Mouse (Mus musculus) gastrocnemius, adult 8-10 months (tissue): ENCODE results near the gene Gch1. TPM values are rescaled to one million over a fixed set of nuclear protein-coding genes. Genes with fewer than 3 reads are reported as not detected.
"Not testable (repeated sequence)": the region's sequence is repeated elsewhere in the genome, so short reads cannot be mapped to it uniquely, and the experiment has no call there.

Experiments used
- DNase-seq, 2 experiments: peaks; one replicate each; pipeline ENCODE4 v3.0.0; 2022; ENCODE audit warnings: low spot score in 2 of 2
- total RNA-seq, 4 experiments: library from RNA; stranded (reverse); gene quantifications; 2 replicates each; pipeline ENCODE4 v1.2.4; 2022

Gch1 gene
- total RNA-seq, 4 experiments from 2014 or later = 1.7 to 2.6 (median 2.4) TPM

- no peak for DNase-seq
These were observed 23.5 kb downstream of the Gch1 start for GRCm38 (mm10) chr14:47165741-47166140.

GRCm38 (mm10) chr14:47165117-47165516, 24.1 kb downstream of the Gch1 start:
- no peak for DNase-seq

GRCm38 (mm10) chr14:47161921-47162427, 27.2 kb downstream of the Gch1 start:
- DNase-seq = no peak

GRCm38 (mm10) chr14:47160051-47160640, 29.1 kb downstream of the Gch1 start:
- no peak for DNase-seq

DNA sequence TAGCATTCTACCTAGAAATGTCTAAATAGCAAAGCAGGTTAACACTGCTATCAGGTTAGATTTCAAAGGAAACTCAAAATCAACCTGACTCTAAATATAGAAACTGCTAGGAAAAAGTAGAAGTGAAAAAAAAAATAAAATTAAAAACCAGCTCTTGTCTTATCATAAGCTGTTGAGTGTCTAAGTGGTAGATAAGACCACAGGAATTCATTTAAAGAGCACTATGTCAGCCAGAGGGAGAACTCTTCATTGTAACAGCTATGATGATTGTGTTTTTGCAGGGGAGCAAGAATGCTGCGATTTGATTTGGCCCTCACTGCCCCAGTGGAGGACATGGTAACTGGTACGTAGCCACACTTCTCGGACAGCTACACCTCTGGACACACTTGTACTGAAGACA, 34.9 kb downstream of the Gch1 start:
- no peak for DNase-seq

DNA sequence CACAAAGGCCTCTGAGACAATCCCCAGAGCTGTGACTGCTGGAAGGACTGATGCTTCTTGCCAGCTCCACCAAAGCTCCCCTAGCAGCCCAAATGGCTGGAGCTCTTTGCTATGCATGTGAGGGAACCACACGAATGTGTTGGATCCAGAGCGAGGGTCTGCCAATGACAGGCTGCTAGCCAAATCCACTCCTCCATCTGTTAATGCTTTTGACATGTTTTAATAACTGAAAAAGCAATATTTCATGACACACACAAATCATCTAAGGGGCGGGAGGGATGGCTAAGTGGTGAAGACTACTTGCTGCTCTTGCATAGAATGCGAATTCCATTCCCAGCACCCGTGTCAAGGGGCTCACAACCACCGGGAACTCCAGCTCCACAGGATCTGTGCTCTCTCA, 37.9 kb downstream of the Gch1 start:
- no peak for DNase-seq

DNA sequence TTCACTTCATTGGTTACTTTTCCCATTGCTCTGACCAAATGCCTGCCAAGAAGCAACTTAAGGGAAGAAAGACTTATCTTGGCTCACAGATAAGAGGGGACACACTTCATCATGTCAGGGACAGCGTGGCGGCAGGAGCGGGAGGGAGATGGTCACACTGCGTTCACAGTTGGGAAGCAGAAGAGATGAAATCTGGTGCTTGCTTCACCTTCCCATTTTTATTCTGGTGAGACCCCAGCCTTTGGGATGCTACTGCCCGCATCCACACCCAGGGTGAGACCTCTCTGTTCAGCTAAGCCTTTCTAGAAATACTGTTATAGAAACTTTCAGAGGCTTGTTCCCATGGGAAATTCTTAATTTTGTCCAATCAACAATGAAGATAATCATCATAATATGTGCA, 44.9 kb downstream of the Gch1 start:
- no peak for DNase-seq

DNA sequence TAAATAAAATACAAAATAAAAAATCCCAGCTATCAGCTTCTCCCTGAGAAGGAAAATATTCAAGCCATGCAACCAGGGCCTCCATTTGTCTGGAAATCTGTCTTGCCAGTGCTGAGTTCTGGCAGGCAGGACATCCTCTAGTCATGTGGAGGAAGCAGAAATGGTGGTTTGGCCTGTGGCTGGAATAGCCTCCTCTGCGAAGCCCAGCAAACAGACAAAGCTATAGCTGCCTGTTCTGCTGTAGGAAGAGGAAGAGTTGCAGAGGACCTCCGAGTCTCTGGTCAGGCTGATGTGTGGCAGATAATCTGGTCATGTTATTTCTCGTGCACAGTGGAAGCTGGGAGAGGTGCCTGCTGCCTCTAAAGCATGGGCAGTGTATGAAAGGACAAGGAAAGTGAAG, 50.4 kb downstream of the Gch1 start:
- no peak for DNase-seq

- no peak for DNase-seq
These were observed 52.6 kb downstream of the Gch1 start for GRCm38 (mm10) chr14:47136637-47137036.

DNA sequence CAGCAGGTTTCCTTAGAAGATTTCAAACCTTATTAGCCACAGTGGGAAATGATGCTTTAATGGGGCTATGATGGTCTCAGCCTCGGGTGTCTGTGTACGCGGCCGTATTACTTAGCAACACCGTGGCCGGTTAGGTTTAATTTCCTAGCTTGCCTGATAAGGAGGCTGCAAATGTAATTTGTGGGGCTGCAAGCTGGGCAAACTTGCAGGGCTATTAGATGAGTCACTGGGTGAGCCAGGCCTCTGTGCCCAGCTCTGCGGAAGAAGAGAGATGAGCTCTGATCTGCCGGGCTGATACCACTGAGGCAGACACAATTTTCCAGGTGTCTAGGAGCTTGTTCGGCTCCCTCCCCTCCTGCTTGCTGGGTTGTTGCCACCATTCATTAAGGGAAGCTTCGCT, 55.3 kb downstream of the Gch1 start:
- DNase-seq = no peak

- DNase-seq = no peak
These were observed 61.2 kb downstream of the Gch1 start for GRCm38 (mm10) chr14:47127987-47128386.

GRCm38 (mm10) chr14:47117522-47117921, 71.7 kb downstream of the Gch1 start:
- no peak for DNase-seq

DNA sequence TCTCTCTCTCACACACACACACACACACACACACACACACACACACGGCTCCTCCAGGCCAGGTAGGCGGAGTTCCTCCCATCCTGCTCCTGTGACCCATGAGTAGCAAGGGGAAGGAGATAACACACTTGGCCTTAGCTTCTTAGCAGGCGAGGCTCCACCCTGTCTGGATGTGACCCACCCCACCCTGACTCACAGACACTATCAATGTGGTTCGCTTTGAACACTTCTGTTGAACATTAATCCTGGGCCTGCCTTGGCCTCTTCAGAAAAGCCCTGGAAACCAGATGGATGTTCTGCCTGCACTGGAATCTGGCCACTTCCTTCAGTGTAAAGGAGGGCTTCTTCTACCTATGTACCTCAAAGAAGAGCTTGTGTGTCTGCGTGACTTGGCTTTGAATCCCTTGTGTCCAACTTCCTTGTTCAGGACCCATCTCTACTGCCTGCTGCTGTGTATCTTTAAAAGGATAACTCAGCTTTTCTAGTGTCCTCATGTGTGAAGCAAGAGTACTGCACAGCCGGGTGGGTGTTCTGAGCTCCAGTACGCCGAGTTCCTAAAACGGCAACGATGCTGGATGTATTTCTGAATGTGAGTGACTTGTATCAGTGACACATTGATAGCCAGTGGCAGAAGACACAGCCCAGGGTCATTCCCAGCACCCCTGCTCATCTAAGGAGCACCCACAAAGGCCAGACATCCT, 73.0 kb downstream of the Gch1 start:
- DNase-seq = no peak

GRCm38 (mm10) chr14:47115154-47115553, 74.1 kb downstream of the Gch1 start:
- no peak for DNase-seq

- DNase-seq = no peak
These were observed 77.9 kb downstream of the Gch1 start for GRCm38 (mm10) chr14:47111341-47111740.

GRCm38 (mm10) chr14:47110391-47110790, 78.8 kb downstream of the Gch1 start:
- not testable (repeated sequence) for DNase-seq

- DNase-seq = no peak
These were observed 81.8 kb downstream of the Gch1 start for GRCm38 (mm10) chr14:47107461-47107860.

DNA sequence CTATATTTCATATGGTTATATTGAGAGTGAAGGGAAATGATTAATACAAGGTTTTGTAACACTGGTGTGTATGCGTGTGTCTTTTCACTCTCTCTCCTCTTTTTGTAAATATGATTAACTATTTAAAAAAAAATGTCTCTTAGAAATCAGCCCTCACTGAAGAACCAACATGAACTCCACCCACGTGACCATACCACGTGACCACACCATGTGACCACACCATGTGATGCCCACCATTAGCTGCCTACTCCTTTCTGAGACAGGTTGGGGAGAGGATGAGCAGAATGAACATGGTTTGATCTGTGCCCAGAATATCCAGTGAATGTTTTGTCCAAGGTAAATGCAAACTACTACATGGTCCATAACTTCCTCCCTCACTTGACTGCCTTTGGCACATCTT, 83.5 kb downstream of the Gch1 start:
- no peak for DNase-seq

GRCm38 (mm10) chr14:47105174-47105557, 84.0 kb downstream of the Gch1 start:
- no peak for DNase-seq

GRCm38 (mm10) chr14:47104246-47105173, 84.7 kb downstream of the Gch1 start:
- no peak for DNase-seq
